Mouse (Mus musculus): ENCODE data around the gene Lamc2.

DNA sequence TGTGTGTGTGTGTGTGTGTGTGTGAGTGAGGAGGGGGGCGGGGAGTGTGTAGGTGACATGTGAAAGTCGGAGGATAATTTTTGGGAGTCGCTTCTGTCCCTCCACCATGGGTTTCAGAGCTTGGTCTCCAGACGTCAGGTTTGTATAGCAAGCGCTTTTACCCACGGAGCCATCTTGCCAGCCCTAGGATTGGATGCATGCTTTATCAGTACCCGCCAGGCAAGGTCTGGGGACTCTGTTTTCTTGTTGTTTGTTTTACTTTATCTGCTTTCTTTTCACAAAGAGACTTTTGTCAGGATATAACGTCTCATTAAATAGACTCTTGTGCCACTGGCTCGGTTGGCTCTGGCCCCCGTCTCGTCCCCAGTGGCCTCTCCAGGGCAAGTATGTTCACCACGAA is 81.4 kb downstream of the Lamc2 start:
- TF ChIP-seq CTCF (IDR thresholded peaks at IDR 0.05; ENCODE audit: low read depth, low read length) (no peak), POLR2A (IDR thresholded peaks at IDR 0.05; ENCODE audit: extremely low read depth, insufficient read depth, low read length) (no peak)
